In the genomic region with DNA sequence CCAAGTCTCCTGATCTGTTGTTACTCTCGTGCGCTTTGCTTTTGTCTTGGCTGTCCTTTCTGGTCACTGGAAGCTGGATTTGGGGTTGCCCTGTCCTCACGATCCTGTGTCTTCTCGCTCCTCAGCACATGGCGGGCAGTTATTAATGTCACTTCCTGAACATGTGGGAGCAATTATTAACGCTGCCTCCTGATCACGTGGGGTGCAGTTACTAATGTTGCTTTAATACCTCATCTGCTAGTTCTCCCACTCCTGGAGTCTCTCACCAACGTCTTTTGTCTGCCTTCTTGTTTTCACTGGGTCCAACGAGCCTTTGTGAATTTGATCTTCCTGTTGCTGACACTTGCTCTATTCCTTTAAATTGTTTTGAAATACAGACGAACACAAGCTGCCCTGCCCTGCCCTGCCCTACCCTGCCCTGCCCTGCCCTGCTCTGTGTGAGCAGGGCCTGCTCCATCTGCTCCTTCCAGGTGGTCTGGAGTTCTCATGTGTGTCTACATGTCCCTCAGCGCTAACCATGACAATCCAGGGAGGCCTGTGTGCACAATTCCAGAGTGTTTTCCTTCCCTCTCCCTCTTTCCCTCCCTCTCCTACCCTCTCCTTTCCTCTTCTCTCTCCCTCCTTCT, we compare ENCODE assay signal across 9 mouse cellular contexts. TPM values are rescaled to one million over a fixed set of nuclear protein-coding genes. Genes with fewer than 3 reads are reported as not detected.
DNase-seq lines count a peak whose midpoint lies in the region; ATAC-seq and TF ChIP-seq lines count a peak whose summit lies in the region.
"Had no signal": no experiment of that assay in that cellular context is flagged by ENCODE, and none has a peak within 500 bp of the region (broad histone marks: within the 10 kb centered on the region; RNA-seq: fewer than 3 reads in every experiment).

No protein-coding gene starts in this region.

- peak; percentile 61; the same call in 1 of the 2 replicates for ATAC-seq in cerebellum, adult (ENCODE audit: insufficient number of reproducible peaks, low FRiP score, low TSS enrichment)
- no peak for ATAC-seq in hindbrain, postnatal 0 days
- ATAC-seq in limb, embryonic 13.5 days (ENCODE audit: low FRiP score, low read depth), result peak; percentile 81

- H3K4me1 ChIP-seq in cerebellum, adult 2 months (ENCODE audit: control insufficient read depth, insufficient read depth, low read length), result peaks cover 21% of the 10 kb centered on the region
- peaks cover 5% of the 10 kb centered on the region; the same call in 1 of the 2 replicates for H3K4me1 ChIP-seq in hindbrain, postnatal 0 days (ENCODE audit: insufficient read depth, low read length)
- peaks cover 29% of the 10 kb centered on the region for H3K4me1 ChIP-seq in limb, embryonic 13.5 days

- no peaks in the 10 kb centered on the region for H3K79me3 ChIP-seq in C2C12 (ENCODE audit: low read depth)

- H3K9me3 ChIP-seq in hindbrain, postnatal 0 days (ENCODE audit: low read length), result no peaks in the 10 kb centered on the region
- no peaks in the 10 kb centered on the region for H3K9me3 ChIP-seq in limb, embryonic 13.5 days

- H3K79me2 ChIP-seq in C2C12 (ENCODE audit: control insufficient read depth, insufficient read depth), result no peaks in the 10 kb centered on the region

- no peak for TF ChIP-seq POLR2A in cerebellum, adult 2 months (IDR thresholded peaks at IDR 0.05; ENCODE audit: borderline replicate concordance, insufficient read depth, low read length)

- no peaks in the 10 kb centered on the region for H3K36me3 ChIP-seq in C2C12 (ENCODE audit: control insufficient read depth, insufficient read depth)
- no peaks in the 10 kb centered on the region for H3K36me3 ChIP-seq in hindbrain, postnatal 0 days (ENCODE audit: insufficient read depth, low read length)
- H3K36me3 ChIP-seq in limb, embryonic 13.5 days, result no peaks in the 10 kb centered on the region

- WGBS in cerebellum, adult 2 months, result 33% methylated on average over 11 of the region's 11 CpGs
- WGBS in hindbrain, postnatal 0 days, result 26% methylated on average over 11 of the region's 11 CpGs
- 10% methylated on average over 11 of the region's 11 CpGs for WGBS in limb, embryonic 13.5 days

- H3K4me3 ChIP-seq in cerebellum, adult 2 months (replicated peaks; ENCODE audit: insufficient read depth, low read depth, low read length), result no peak overlapping the region
- H3K4me3 ChIP-seq in C2C12 (ENCODE audit: insufficient read depth, poor library complexity, severe bottlenecking), result no peak overlapping the region
- no peak overlapping the region for H3K4me3 ChIP-seq in hindbrain, postnatal 0 days (ENCODE audit: low read length)
- no peak overlapping the region for H3K4me3 ChIP-seq in limb, embryonic 13.5 days
- H3K4me3 ChIP-seq in left cerebral cortex, adult 2 months, result no peak overlapping the region

- H3K4me2 ChIP-seq in hindbrain, postnatal 0 days (ENCODE audit: low read depth, low read length), result no peak overlapping the region
- H3K4me2 ChIP-seq in limb, embryonic 13.5 days (replicated peaks), result peak overlapping the region; percentile 40

- intact Hi-C loops in left cerebral cortex, adult 2 months (cut with DNase I), result no loop called here

- H3ac ChIP-seq in C2C12 (ENCODE audit: control insufficient read depth, insufficient read length, low read depth), result no peak overlapping the region

- H3K27me3 ChIP-seq in cerebellum, adult 2 months (ENCODE audit: control insufficient read depth, insufficient read depth, low read length), result no peaks in the 10 kb centered on the region
- H3K27me3 ChIP-seq in C2C12 (ENCODE audit: control insufficient read depth, insufficient read depth, insufficient read length), result no peaks in the 10 kb centered on the region
- no peaks in the 10 kb centered on the region for H3K27me3 ChIP-seq in hindbrain, postnatal 0 days (ENCODE audit: insufficient read depth, low read length)
- no peaks in the 10 kb centered on the region for H3K27me3 ChIP-seq in limb, embryonic 13.5 days

- no peak for DNase-seq in cerebellum, adult 2 months
- DNase-seq in hindbrain, postnatal 0 days (ENCODE audit: low spot score), result no peak
- DNase-seq in thymus, postnatal 25 days, result no peak
- no peak for DNase-seq in left cerebral cortex, adult 2 months (ENCODE audit: extremely low spot score in 1 of 2, low spot score in 2 of 2)
- no peak for DNase-seq in cerebellum, adult 9-10 months
- DNase-seq: heart, postnatal 4 days had no signal

- H3K27ac ChIP-seq in cerebellum, adult 2 months (ENCODE audit: insufficient read depth, low read length), result no peak overlapping the region; the same call in 1 of the 2 replicates
- 0 out of 2 replicates have a peak overlapping the region, but pooled peaks have one; percentile 4 for H3K27ac ChIP-seq in hindbrain, postnatal 0 days
- H3K27ac ChIP-seq in limb, embryonic 13.5 days, result peak overlapping the region; percentile 90
- H3K27ac ChIP-seq in left cerebral cortex, adult 2 months, result no peak overlapping the region

- H3K9ac ChIP-seq in hindbrain, postnatal 0 days (replicated peaks; ENCODE audit: low read length), result no peak overlapping the region
- peak overlapping the region; percentile 31; the same call in 1 of the 2 replicates for H3K9ac ChIP-seq in limb, embryonic 13.5 days

- no peak for TF ChIP-seq CTCF in cerebellum, adult 2 months (IDR thresholded peaks at IDR 0.05; ENCODE audit: borderline replicate concordance, insufficient read depth, low read depth, low read length)
- no peak for TF ChIP-seq CTCF in C2C12 (IDR thresholded peaks at IDR 0.05; ENCODE audit: control insufficient read depth, insufficient read depth, insufficient read length)
- no peak for TF ChIP-seq CTCF in hindbrain, postnatal 0 days (IDR thresholded peaks at IDR 0.05; ENCODE audit: low read depth)
- no peak for TF ChIP-seq CTCF in left cerebral cortex, adult 2 months (IDR thresholded peaks at IDR 0.05)

TF ChIP-seq in C2C12, 6 proteins besides CTCF, POLR2A, EP300 and RAD21:
- TF ChIP-seq FOSL1 (IDR thresholded peaks at IDR 0.05; ENCODE audit: insufficient read depth, low read length, poor library complexity, severe bottlenecking) (no peak), MYOG (IDR thresholded peaks at IDR 0.05; ENCODE audit: control insufficient read depth, extremely low read depth, insufficient read length) (no peak), USF1 (IDR thresholded peaks at IDR 0.05; ENCODE audit: low read depth) (peak; percentile 69)

RNA-seq across cellular contexts. Expression of gene Phc2, which starts 16.2 kb away (rescaled TPM):
- 133 and 144 TPM in 2 replicates for polyA plus RNA-seq in cerebellum, adult 2 months (2012; rRNA removed)
- 205 TPM for polyA plus RNA-seq in C2C12 (2012; fragmentation: generic; extraction: Trizol)
- 103 and 125 TPM in 2 replicates for total RNA-seq in hindbrain, postnatal 0 days (2014; rRNA removed)
- polyA plus RNA-seq in hindbrain, postnatal 0 days (2015; fragmentation: Nextera tagmentation; extraction: Ambion mirVana), result 46.1 and 50.7 TPM in 2 replicates
- 35.7 and 45.4 TPM in 2 replicates for polyA plus RNA-seq in limb, embryonic 13.5 days (2015; fragmentation: Nextera tagmentation; extraction: Ambion mirVana)
- total RNA-seq in left cerebral cortex, adult 2 months (2021), result 10 to 100 TPM; 84.8 to 90.6 TPM

RNA-seq across cellular contexts. Expression of gene Tlr12, which starts 52.3 kb away (rescaled TPM):
- 0.49 and 0.52 TPM in 2 replicates for polyA plus RNA-seq in cerebellum, adult 2 months (2012; rRNA removed)
- polyA plus RNA-seq in C2C12 (2012; fragmentation: generic; extraction: Trizol), result not detected
- 1.0 and 1.2 TPM in 2 replicates for total RNA-seq in hindbrain, postnatal 0 days (2014; rRNA removed)
- 0.89 and 1.4 TPM in 2 replicates for polyA plus RNA-seq in hindbrain, postnatal 0 days (2015; fragmentation: Nextera tagmentation; extraction: Ambion mirVana)
- 0.83 and 1.5 TPM in 2 replicates for polyA plus RNA-seq in limb, embryonic 13.5 days (2015; fragmentation: Nextera tagmentation; extraction: Ambion mirVana)
- under 1 TPM; 0.63 to 1.00 TPM for total RNA-seq in left cerebral cortex, adult 2 months (2021)

Comparison
In these comparisons a context has a peak if more than half of its experiments do, and no peak if none do; other contexts are left out.
1. H3K27ac ChIP-seq: peak in hindbrain, postnatal 0 days (single experiment) and limb, embryonic 13.5 days (single experiment); none in cerebellum, adult 2 months (single experiment) and left cerebral cortex, adult 2 months (single experiment).